Mouse (Mus musculus): ENCODE results near the gene Nat8f6.

DNA sequence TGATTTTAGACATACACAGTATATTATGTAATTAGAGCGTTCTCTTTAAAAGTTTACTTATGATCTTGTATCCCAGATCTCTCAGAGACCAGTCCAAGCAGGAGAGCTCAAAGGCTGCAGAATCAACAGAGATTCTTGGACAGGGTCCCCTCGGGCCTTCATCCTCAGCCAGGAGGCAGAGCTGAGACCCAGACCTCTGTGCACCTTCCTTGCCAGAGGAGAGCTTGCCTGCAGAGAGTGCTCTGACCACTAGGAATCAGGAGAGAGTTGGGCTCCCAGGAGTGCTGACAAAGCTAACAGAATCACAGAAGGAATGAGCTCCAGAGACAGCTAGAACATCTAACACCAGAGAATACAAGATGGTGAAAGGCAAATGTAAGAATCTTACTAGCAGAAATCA lies 7.4 kb downstream of the Nat8f6 start:
- TF ChIP-seq USF1 (IDR thresholded peaks at IDR 0.05; ENCODE audit: low read depth) (no peak), CTCF (IDR thresholded peaks at IDR 0.05; ENCODE audit: control insufficient read depth, insufficient read depth, insufficient read length) (no peak), CEBPB (IDR thresholded peaks at IDR 0.05; ENCODE audit: low read depth) (no peak), MYOD1 (IDR thresholded peaks at IDR 0.05; ENCODE audit: control insufficient read depth, insufficient read length, low read depth) (no peak), MAX (IDR thresholded peaks at IDR 0.05) (no peak)

Data from C2C12 (cell line).